In genomic region chr10:81571501-81571876, GRCm38 (mm10) we compare ENCODE assay signal across 8 mouse cellular contexts. TPM values are rescaled to one million over a fixed set of nuclear protein-coding genes. Genes with fewer than 3 reads are reported as not detected.
A peak's percentile ranks its signal among the peaks of the same experiment; 100 is the strongest.
DNase-seq lines count a peak whose midpoint lies in the region; ATAC-seq lines count a peak whose summit lies in the region.

No protein-coding gene starts in this region.

- ATAC-seq in inflammation-experienced regulatory T-cells, adult 6 months = peak; percentile 78
- peak; percentile 88 for ATAC-seq in megakaryocyte-erythroid progenitor cell, adult 5-6 weeks (replicated peaks; ENCODE audit: low FRiP score, low TSS enrichment, poor library complexity, severe bottlenecking)

- DNase-seq in adrenal gland, adult (ENCODE audit: inconsistent age in 2 of 2, low spot score in 1 of 2) = peak; percentile 99 to 100
- peak; percentile 100 for DNase-seq in embryo, embryonic 10.5 days (ENCODE audit: low spot score)
- DNase-seq in gastrocnemius, postnatal 14 days = peak; percentile 98
- DNase-seq in left cerebral cortex, postnatal 10 days (ENCODE audit: extremely low spot score in 1 of 2, low spot score in 2 of 2) = peak; percentile 98 to 100
- peak; percentile 98 for DNase-seq in right cerebral cortex, postnatal 25 days
- peak; percentile 99 for DNase-seq in urinary bladder, postnatal 4 days (ENCODE audit: low spot score in 2 of 2)

- intact Hi-C loops in gastrocnemius, postnatal 14 days (cut with DNase I; ENCODE audit: low total_unique reads) = no loop called here
- intact Hi-C loops in left cerebral cortex, postnatal 10 days (cut with DNase I) = no loop called here

RNA-seq across cellular contexts. Expression of gene Tle2, which starts 2.9 kb away (rescaled TPM):
- 1 to 10 TPM; 4.3 to 4.4 TPM for total RNA-seq in gastrocnemius, postnatal 14 days (2021)
- 1 to 10 TPM in 2 of 3 experiments, not detected in 1; 1.4 TPM for polyA plus RNA-seq in inflammation-experienced regulatory T-cells, adult 6 months (2017; shearing (Covaris generic))
- 10 to 100 TPM; 20.9 to 22.4 TPM for total RNA-seq in left cerebral cortex, postnatal 10 days (2021)
- 4.2 and 5.9 TPM in 2 replicates for total RNA-seq in megakaryocyte-erythroid progenitor cell, adult 5-6 weeks (2014; fragmentation: Nextera tagmentation)
- 0.33 and 0.69 TPM in 2 replicates for total RNA-seq in megakaryocyte-erythroid progenitor cell, adult 5-6 weeks (2017)

RNA-seq across cellular contexts. Expression of gene Aes, which starts 12.2 kb away (rescaled TPM):
- total RNA-seq in gastrocnemius, postnatal 14 days (2021) = 100 to 1,000 TPM; 660 to 698 TPM
- polyA plus RNA-seq in inflammation-experienced regulatory T-cells, adult 6 months (2017; shearing (Covaris generic)) = 100 to 1,000 TPM in 2 of 3 experiments, 10 to 100 TPM in 1; 82.5 to 118 (median 109) TPM
- total RNA-seq in left cerebral cortex, postnatal 10 days (2021) = 100 to 1,000 TPM; 542 to 558 TPM
- total RNA-seq in megakaryocyte-erythroid progenitor cell, adult 5-6 weeks (2014; fragmentation: Nextera tagmentation) = 185 and 209 TPM in 2 replicates
- 162 and 206 TPM in 2 replicates for total RNA-seq in megakaryocyte-erythroid progenitor cell, adult 5-6 weeks (2017)

RNA-seq across cellular contexts. Expression of gene Gna11, which starts 26.5 kb away (rescaled TPM):
- 10 to 100 TPM; 31.6 to 34.6 TPM for total RNA-seq in gastrocnemius, postnatal 14 days (2021)
- 10 to 100 TPM; 26.5 to 29.4 (median 28.7) TPM for polyA plus RNA-seq in inflammation-experienced regulatory T-cells, adult 6 months (2017; shearing (Covaris generic))
- 100 to 1,000 TPM; 111 to 118 TPM for total RNA-seq in left cerebral cortex, postnatal 10 days (2021)
- 13.7 and 22.4 TPM in 2 replicates for total RNA-seq in megakaryocyte-erythroid progenitor cell, adult 5-6 weeks (2014; fragmentation: Nextera tagmentation)
- 16.0 and 57.4 TPM in 2 replicates for total RNA-seq in megakaryocyte-erythroid progenitor cell, adult 5-6 weeks (2017)

RNA-seq across cellular contexts. Expression of gene Tle6, which starts 29.4 kb away (rescaled TPM):
- 1 to 10 TPM; 2.4 to 4.4 TPM for total RNA-seq in gastrocnemius, postnatal 14 days (2021)
- polyA plus RNA-seq in inflammation-experienced regulatory T-cells, adult 6 months (2017; shearing (Covaris generic)) = 1 to 10 TPM in 2 of 3 experiments, under 1 TPM in 1; 0.99 to 1.9 (median 1.7) TPM
- 1 to 10 TPM in 1 of 2 experiments, under 1 TPM in 1; 0.93 to 3.0 TPM for total RNA-seq in left cerebral cortex, postnatal 10 days (2021)
- 7.9 and 14.3 TPM in 2 replicates for total RNA-seq in megakaryocyte-erythroid progenitor cell, adult 5-6 weeks (2014; fragmentation: Nextera tagmentation)
- 3.5 and 14.3 TPM in 2 replicates for total RNA-seq in megakaryocyte-erythroid progenitor cell, adult 5-6 weeks (2017)

RNA-seq across cellular contexts. Expression of gene BC025920, which starts 34.6 kb away (rescaled TPM):
- 1 to 10 TPM; 1.7 to 2.2 TPM for total RNA-seq in gastrocnemius, postnatal 14 days (2021)
- 1 to 10 TPM in 2 of 3 experiments, under 1 TPM in 1; 0.69 to 5.2 (median 4.1) TPM for polyA plus RNA-seq in inflammation-experienced regulatory T-cells, adult 6 months (2017; shearing (Covaris generic))
- 1 to 10 TPM; 1.9 to 2.2 TPM for total RNA-seq in left cerebral cortex, postnatal 10 days (2021)
- total RNA-seq in megakaryocyte-erythroid progenitor cell, adult 5-6 weeks (2014; fragmentation: Nextera tagmentation) = 3.4 and 4.5 TPM in 2 replicates
- 2.8 and 4.6 TPM in 2 replicates for total RNA-seq in megakaryocyte-erythroid progenitor cell, adult 5-6 weeks (2017)

Comparison
In these comparisons a context has a peak if more than half of its experiments do, and no peak if none do; other contexts are left out.
1. Peak in every context shown above with its lines: DNase-seq and ATAC-seq.